ENCODE assay signal across 9 mouse cellular contexts in the genomic region with DNA sequence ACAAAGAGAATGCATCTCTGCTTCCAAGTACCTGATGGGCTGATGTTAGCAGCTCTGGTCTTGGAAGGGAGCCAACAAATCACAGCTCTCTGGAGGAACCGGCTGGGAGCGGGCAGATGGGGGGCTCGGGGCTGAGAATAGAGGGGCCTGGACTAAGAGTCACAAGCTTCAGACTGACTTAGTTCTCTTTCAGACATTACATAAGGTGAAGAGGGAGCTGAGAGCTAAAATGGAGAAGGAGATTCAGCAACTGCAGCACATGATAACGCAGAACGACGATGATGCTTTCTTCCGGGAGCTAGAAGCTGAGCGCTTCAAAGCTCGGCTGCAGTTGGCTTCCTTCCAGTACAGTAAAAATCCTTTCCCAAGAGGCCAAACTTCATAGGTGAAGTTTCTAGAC. TPM values are rescaled to one million over a fixed set of nuclear protein-coding genes. Genes with fewer than 3 reads are reported as not detected.
DNase-seq lines count a peak whose midpoint lies in the region; ATAC-seq and TF ChIP-seq lines count a peak whose summit lies in the region.
"Had no signal": no experiment of that assay in that cellular context is flagged by ENCODE, and none has a peak within 500 bp of the region (broad histone marks: within the 10 kb centered on the region; RNA-seq: fewer than 3 reads in every experiment).

No protein-coding gene starts in this region.

- no peak overlapping the region for H3K9ac ChIP-seq in hindbrain, postnatal 0 days (replicated peaks; ENCODE audit: low read length)
- H3K9ac ChIP-seq: liver, embryonic 15.5 days had no signal

- WGBS in hindbrain, postnatal 0 days: 30% methylated on average over 9 of the region's 9 CpGs

- peak; percentile 32 to 45 for DNase-seq in heart, postnatal 10 days
- no peak for DNase-seq in heart, postnatal 14 days
- DNase-seq in right cerebral cortex, adult 2 months (ENCODE audit: low spot score in 2 of 2): peak; percentile 34 to 47
- DNase-seq in right cerebral cortex, postnatal 4 days: no peak
- peak; percentile 74 for DNase-seq in hindbrain, postnatal 0 days (ENCODE audit: low spot score)
- no peak for DNase-seq in lung, adult 18-20 months

- no peaks in the 10 kb centered on the region for H3K9me3 ChIP-seq in hindbrain, postnatal 0 days (ENCODE audit: low read length)
- H3K9me3 ChIP-seq: liver, embryonic 15.5 days had no signal

- no peak for TF ChIP-seq CTCF in hindbrain, postnatal 0 days (IDR thresholded peaks at IDR 0.05; ENCODE audit: low read depth)

- no peak overlapping the region for H3K4me2 ChIP-seq in hindbrain, postnatal 0 days (ENCODE audit: low read depth, low read length)
- H3K4me2 ChIP-seq: liver, embryonic 15.5 days had no signal

- no peaks in the 10 kb centered on the region for H3K27me3 ChIP-seq in hindbrain, postnatal 0 days (ENCODE audit: insufficient read depth, low read length)
- H3K27me3 ChIP-seq: liver, embryonic 15.5 days; Patski had no signal

- intact Hi-C loops in heart, postnatal 10 days (cut with DNase I): no loop called here
- intact Hi-C loops in heart, postnatal 14 days (cut with DNase I): no loop called here

- ATAC-seq in hindbrain, postnatal 0 days: peak; percentile 44; the same call in 1 of the 2 replicates
- ATAC-seq in inflammation-experienced regulatory T-cells, adult 6 months: no peak
- ATAC-seq: Patski had no signal

- H3K4me3 ChIP-seq in hindbrain, postnatal 0 days (ENCODE audit: low read length): no peak overlapping the region
- H3K4me3 ChIP-seq: liver, embryonic 15.5 days had no signal

- H3K27ac ChIP-seq in hindbrain, postnatal 0 days: peak overlapping the region; percentile 67
- H3K27ac ChIP-seq: liver, embryonic 15.5 days had no signal

- peaks cover 44% of the 10 kb centered on the region for H3K36me3 ChIP-seq in hindbrain, postnatal 0 days (ENCODE audit: insufficient read depth, low read length)

- 0 out of 2 replicates have a peak, but pooled peaks cover 4% of the 10 kb centered on the region for H3K4me1 ChIP-seq in hindbrain, postnatal 0 days (ENCODE audit: insufficient read depth, low read length)

RNA-seq across cellular contexts. Expression of a gene that starts 29.3 kb away (rescaled TPM):
- 10 to 100 TPM in 1 of 2 experiments, 1 to 10 TPM in 1; 7.7 to 10.5 TPM for total RNA-seq in heart, postnatal 10 days (2021)
- 1 to 10 TPM; 8.2 to 8.3 TPM for total RNA-seq in heart, postnatal 14 days (2021)
- total RNA-seq in hindbrain, postnatal 0 days (2014; rRNA removed): 2.6 and 9.0 TPM in 2 replicates
- polyA plus RNA-seq in hindbrain, postnatal 0 days (2015; fragmentation: Nextera tagmentation; extraction: Ambion mirVana): 7.2 and 8.7 TPM in 2 replicates
- polyA plus RNA-seq in inflammation-experienced regulatory T-cells, adult 6 months (2017; shearing (Covaris generic)): 10 to 100 TPM; 23.6 to 40.6 (median 34.6) TPM

RNA-seq across cellular contexts. Expression of a gene that starts 29.4 kb away (rescaled TPM):
- total RNA-seq in heart, postnatal 10 days (2021): 100 to 1,000 TPM; 513 to 524 TPM
- total RNA-seq in heart, postnatal 14 days (2021): 100 to 1,000 TPM; 425 to 428 TPM
- total RNA-seq in hindbrain, postnatal 0 days (2014; rRNA removed): 288 and 416 TPM in 2 replicates
- polyA plus RNA-seq in hindbrain, postnatal 0 days (2015; fragmentation: Nextera tagmentation; extraction: Ambion mirVana): 272 and 274 TPM in 2 replicates
- polyA plus RNA-seq in inflammation-experienced regulatory T-cells, adult 6 months (2017; shearing (Covaris generic)): 100 to 1,000 TPM; 400 to 575 (median 510) TPM

RNA-seq across cellular contexts. Expression of a gene that starts 39.0 kb away (rescaled TPM):
- 1 to 10 TPM; 3.7 to 4.3 TPM for total RNA-seq in heart, postnatal 10 days (2021)
- total RNA-seq in heart, postnatal 14 days (2021): 1 to 10 TPM; 3.8 to 4.1 TPM
- 8.3 and 12.9 TPM in 2 replicates for total RNA-seq in hindbrain, postnatal 0 days (2014; rRNA removed)
- 9.5 and 11.4 TPM in 2 replicates for polyA plus RNA-seq in hindbrain, postnatal 0 days (2015; fragmentation: Nextera tagmentation; extraction: Ambion mirVana)
- 10 to 100 TPM; 12.5 to 20.8 (median 13.3) TPM for polyA plus RNA-seq in inflammation-experienced regulatory T-cells, adult 6 months (2017; shearing (Covaris generic))

Comparison
In these comparisons a context has a peak if more than half of its experiments do, and no peak if none do; other contexts are left out.
1. DNase-seq: peak in heart, postnatal 10 days (2 of 2), right cerebral cortex, adult 2 months (2 of 2) and hindbrain, postnatal 0 days (single experiment); none in heart, postnatal 14 days (0 of 2), right cerebral cortex, postnatal 4 days (single experiment) and lung, adult 18-20 months (0 of 2).